Mouse (Mus musculus): ENCODE results near the gene Hdac9. TPM values are rescaled to one million over a fixed set of nuclear protein-coding genes. Genes with fewer than 3 reads are reported as not detected.

Gene Hdac9
- polyA plus RNA-seq, 1 experiment = 0.06 TPM

GRCm38 (mm10) chr12:34278822-34279221 lies 638.1 kb downstream of the Hdac9 start:
- Histone ChIP-seq H3K4me3 (ENCODE audit: insufficient read depth, poor library complexity, severe bottlenecking) (no peak overlapping the region), H3K79me2 (ENCODE audit: control insufficient read depth, insufficient read depth) (no peaks in the 10 kb centered on the region), H3K36me3 (ENCODE audit: control insufficient read depth, insufficient read depth) (no peaks in the 10 kb centered on the region), H3ac (ENCODE audit: control insufficient read depth, insufficient read length, low read depth) (no peak overlapping the region), H3K27me3 (ENCODE audit: control insufficient read depth, insufficient read depth, insufficient read length) (no peaks in the 10 kb centered on the region), H3K79me3 (ENCODE audit: low read depth) (no peaks in the 10 kb centered on the region)
- TF ChIP-seq MAX (IDR thresholded peaks at IDR 0.05) (no peak), USF1 (IDR thresholded peaks at IDR 0.05; ENCODE audit: low read depth) (no peak), CEBPB (IDR thresholded peaks at IDR 0.05; ENCODE audit: low read depth) (no peak), FOSL1 (IDR thresholded peaks at IDR 0.05; ENCODE audit: insufficient read depth, low read length, poor library complexity, severe bottlenecking) (no peak), MYOD1 (IDR thresholded peaks at IDR 0.05; ENCODE audit: control insufficient read depth, insufficient read length, low read depth) (no peak), MYOG (IDR thresholded peaks at IDR 0.05; ENCODE audit: control insufficient read depth, extremely low read depth, insufficient read length) (no peak), CTCF (IDR thresholded peaks at IDR 0.05; ENCODE audit: control insufficient read depth, insufficient read depth, insufficient read length) (no peak)

- H3ac ChIP-seq (ENCODE audit: control insufficient read depth, insufficient read length, low read depth) = no peak overlapping the region
- TF ChIP-seq USF1 (IDR thresholded peaks at IDR 0.05; ENCODE audit: low read depth) (no peak), CTCF (IDR thresholded peaks at IDR 0.05; ENCODE audit: control insufficient read depth, insufficient read depth, insufficient read length) (no peak), MYOD1 (IDR thresholded peaks at IDR 0.05; ENCODE audit: control insufficient read depth, insufficient read length, low read depth) (no peak), MYOG (IDR thresholded peaks at IDR 0.05; ENCODE audit: control insufficient read depth, extremely low read depth, insufficient read length) (no peak), MAX (IDR thresholded peaks at IDR 0.05) (no peak), CEBPB (IDR thresholded peaks at IDR 0.05; ENCODE audit: low read depth) (no peak), FOSL1 (IDR thresholded peaks at IDR 0.05; ENCODE audit: insufficient read depth, low read length, poor library complexity, severe bottlenecking) (no peak)
- H3K79me3 ChIP-seq (ENCODE audit: low read depth) = no peaks in the 10 kb centered on the region
- H3K27me3 ChIP-seq (ENCODE audit: control insufficient read depth, insufficient read depth, insufficient read length) = no peaks in the 10 kb centered on the region
- H3K4me3 ChIP-seq (ENCODE audit: insufficient read depth, poor library complexity, severe bottlenecking) = no peak overlapping the region
- H3K79me2 ChIP-seq (ENCODE audit: control insufficient read depth, insufficient read depth) = no peaks in the 10 kb centered on the region
- H3K36me3 ChIP-seq (ENCODE audit: control insufficient read depth, insufficient read depth) = no peaks in the 10 kb centered on the region
Measured at GRCm38 (mm10) chr12:34273816-34274215, 643.1 kb downstream of the Hdac9 start.

- no peaks in the 10 kb centered on the region for H3K79me3 ChIP-seq (ENCODE audit: low read depth)
- TF ChIP-seq MYOG (IDR thresholded peaks at IDR 0.05; ENCODE audit: control insufficient read depth, extremely low read depth, insufficient read length) = no peak
- TF ChIP-seq CTCF (IDR thresholded peaks at IDR 0.05; ENCODE audit: control insufficient read depth, insufficient read depth, insufficient read length) = no peak
- TF ChIP-seq MAX (IDR thresholded peaks at IDR 0.05) = no peak
- no peak for TF ChIP-seq FOSL1 (IDR thresholded peaks at IDR 0.05; ENCODE audit: insufficient read depth, low read length, poor library complexity, severe bottlenecking)
- no peak for TF ChIP-seq MYOD1 (IDR thresholded peaks at IDR 0.05; ENCODE audit: control insufficient read depth, insufficient read length, low read depth)
- TF ChIP-seq USF1 (IDR thresholded peaks at IDR 0.05; ENCODE audit: low read depth) = no peak
- no peak for TF ChIP-seq CEBPB (IDR thresholded peaks at IDR 0.05; ENCODE audit: low read depth)
- H3K36me3 ChIP-seq (ENCODE audit: control insufficient read depth, insufficient read depth) = no peaks in the 10 kb centered on the region
- no peak overlapping the region for H3ac ChIP-seq (ENCODE audit: control insufficient read depth, insufficient read length, low read depth)
- no peaks in the 10 kb centered on the region for H3K79me2 ChIP-seq (ENCODE audit: control insufficient read depth, insufficient read depth)
- no peaks in the 10 kb centered on the region for H3K27me3 ChIP-seq (ENCODE audit: control insufficient read depth, insufficient read depth, insufficient read length)
- H3K4me3 ChIP-seq (ENCODE audit: insufficient read depth, poor library complexity, severe bottlenecking) = no peak overlapping the region
Measured at GRCm38 (mm10) chr12:34270096-34270495, 646.8 kb downstream of the Hdac9 start.

GRCm38 (mm10) chr12:34269472-34270040 lies 647.3 kb downstream of the Hdac9 start:
- Histone ChIP-seq H3K79me2 (ENCODE audit: control insufficient read depth, insufficient read depth) (no peaks in the 10 kb centered on the region), H3K27me3 (ENCODE audit: control insufficient read depth, insufficient read depth, insufficient read length) (no peaks in the 10 kb centered on the region), H3ac (ENCODE audit: control insufficient read depth, insufficient read length, low read depth) (no peak overlapping the region), H3K79me3 (ENCODE audit: low read depth) (no peaks in the 10 kb centered on the region), H3K4me3 (ENCODE audit: insufficient read depth, poor library complexity, severe bottlenecking) (no peak overlapping the region), H3K36me3 (ENCODE audit: control insufficient read depth, insufficient read depth) (no peaks in the 10 kb centered on the region)
- no peak for TF ChIP-seq MAX (IDR thresholded peaks at IDR 0.05)
- no peak for TF ChIP-seq CEBPB (IDR thresholded peaks at IDR 0.05; ENCODE audit: low read depth)

GRCm38 (mm10) chr12:34259651-34260050 lies 657.2 kb downstream of the Hdac9 start:
- H3K79me2 ChIP-seq (ENCODE audit: control insufficient read depth, insufficient read depth) = no peaks in the 10 kb centered on the region
- no peak overlapping the region for H3K4me3 ChIP-seq (ENCODE audit: insufficient read depth, poor library complexity, severe bottlenecking)
- no peak for TF ChIP-seq MYOG (IDR thresholded peaks at IDR 0.05; ENCODE audit: control insufficient read depth, extremely low read depth, insufficient read length)
- no peak for TF ChIP-seq CEBPB (IDR thresholded peaks at IDR 0.05; ENCODE audit: low read depth)
- TF ChIP-seq CTCF (IDR thresholded peaks at IDR 0.05; ENCODE audit: control insufficient read depth, insufficient read depth, insufficient read length) = no peak
- TF ChIP-seq FOSL1 (IDR thresholded peaks at IDR 0.05; ENCODE audit: insufficient read depth, low read length, poor library complexity, severe bottlenecking) = no peak
- TF ChIP-seq USF1 (IDR thresholded peaks at IDR 0.05; ENCODE audit: low read depth) = no peak
- TF ChIP-seq MAX (IDR thresholded peaks at IDR 0.05) = no peak
- no peak for TF ChIP-seq MYOD1 (IDR thresholded peaks at IDR 0.05; ENCODE audit: control insufficient read depth, insufficient read length, low read depth)
- H3K79me3 ChIP-seq (ENCODE audit: low read depth) = no peaks in the 10 kb centered on the region
- H3K27me3 ChIP-seq (ENCODE audit: control insufficient read depth, insufficient read depth, insufficient read length) = no peaks in the 10 kb centered on the region
- H3K36me3 ChIP-seq (ENCODE audit: control insufficient read depth, insufficient read depth) = no peaks in the 10 kb centered on the region
- no peak overlapping the region for H3ac ChIP-seq (ENCODE audit: control insufficient read depth, insufficient read length, low read depth)

GRCm38 (mm10) chr12:34249160-34249559 lies 667.7 kb downstream of the Hdac9 start:
- no peak overlapping the region for H3ac ChIP-seq (ENCODE audit: control insufficient read depth, insufficient read length, low read depth)
- no peaks in the 10 kb centered on the region for H3K79me2 ChIP-seq (ENCODE audit: control insufficient read depth, insufficient read depth)
- H3K27me3 ChIP-seq (ENCODE audit: control insufficient read depth, insufficient read depth, insufficient read length) = no peaks in the 10 kb centered on the region
- H3K79me3 ChIP-seq (ENCODE audit: low read depth) = no peaks in the 10 kb centered on the region
- no peak overlapping the region for H3K4me3 ChIP-seq (ENCODE audit: insufficient read depth, poor library complexity, severe bottlenecking)
- no peak for TF ChIP-seq MAX (IDR thresholded peaks at IDR 0.05)
- TF ChIP-seq MYOG (IDR thresholded peaks at IDR 0.05; ENCODE audit: control insufficient read depth, extremely low read depth, insufficient read length) = no peak
- TF ChIP-seq MYOD1 (IDR thresholded peaks at IDR 0.05; ENCODE audit: control insufficient read depth, insufficient read length, low read depth) = no peak
- TF ChIP-seq CEBPB (IDR thresholded peaks at IDR 0.05; ENCODE audit: low read depth) = no peak
- no peak for TF ChIP-seq FOSL1 (IDR thresholded peaks at IDR 0.05; ENCODE audit: insufficient read depth, low read length, poor library complexity, severe bottlenecking)
- no peak for TF ChIP-seq CTCF (IDR thresholded peaks at IDR 0.05; ENCODE audit: control insufficient read depth, insufficient read depth, insufficient read length)
- TF ChIP-seq USF1 (IDR thresholded peaks at IDR 0.05; ENCODE audit: low read depth) = no peak
- H3K36me3 ChIP-seq (ENCODE audit: control insufficient read depth, insufficient read depth) = no peaks in the 10 kb centered on the region

Data from C2C12 (cell line).